Mouse (Mus musculus): ENCODE results near the gene Styxl1.

The Styxl1 gene

GRCm38 (mm10) chr5:135725991-135726390 lies 52.2 kb downstream of the Styxl1 start:
- Histone ChIP-seq H3K36me3 (ENCODE audit: control insufficient read depth, insufficient read depth, low read length, poor library complexity, severe bottlenecking) (0 out of 2 replicates have a peak, but pooled peaks cover 1% of the 10 kb centered on the region), H3K27me3 (ENCODE audit: control insufficient read depth, insufficient read depth, low read length, poor library complexity, severe bottlenecking) (no peaks in the 10 kb centered on the region)
- DNase-seq (ENCODE audit: low read depth, low spot score), result no peak

DNA sequence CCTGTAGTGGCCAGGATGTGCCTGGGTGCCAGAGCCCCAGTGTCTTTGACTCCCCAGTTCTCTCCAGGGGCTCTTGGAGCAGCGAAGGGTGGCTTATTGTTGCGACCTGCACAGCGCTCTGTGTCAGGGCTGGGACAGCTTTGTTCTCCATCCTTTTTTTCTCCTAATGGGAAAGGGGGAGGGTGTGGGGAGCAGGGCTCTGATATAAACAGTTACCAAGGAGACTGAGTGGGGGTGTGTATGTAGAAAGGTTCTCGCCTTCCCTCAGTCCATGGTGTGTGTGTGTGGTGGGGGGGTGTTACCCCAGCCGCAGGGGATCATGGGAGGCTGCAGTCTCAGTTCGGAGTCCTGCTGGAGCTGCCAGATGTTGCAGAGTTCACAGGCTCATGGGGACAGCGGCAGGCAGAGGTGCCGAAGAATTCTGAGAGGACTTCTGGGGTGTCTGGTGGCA lies 52.8 kb downstream of the Styxl1 start:
- H3K36me3 ChIP-seq (ENCODE audit: control insufficient read depth, insufficient read depth, low read length, poor library complexity, severe bottlenecking), result no peaks in the 10 kb centered on the region
- DNase-seq (ENCODE audit: low read depth, low spot score), result no peak
- no peaks in the 10 kb centered on the region for H3K27me3 ChIP-seq (ENCODE audit: control insufficient read depth, insufficient read depth, low read length, poor library complexity, severe bottlenecking)

- H3K27me3 ChIP-seq (ENCODE audit: control insufficient read depth, insufficient read depth, low read length, poor library complexity, severe bottlenecking), result no peaks in the 10 kb centered on the region
- no peaks in the 10 kb centered on the region for H3K36me3 ChIP-seq (ENCODE audit: control insufficient read depth, insufficient read depth, low read length, poor library complexity, severe bottlenecking)
- DNase-seq (ENCODE audit: low read depth, low spot score), result no peak
Observed at GRCm38 (mm10) chr5:135724536-135725322, 53.5 kb downstream of the Styxl1 start.

- no peak for DNase-seq (ENCODE audit: low read depth, low spot score)
- Histone ChIP-seq H3K27me3 (ENCODE audit: control insufficient read depth, insufficient read depth, low read length, poor library complexity, severe bottlenecking) (no peaks in the 10 kb centered on the region), H3K36me3 (ENCODE audit: control insufficient read depth, insufficient read depth, low read length, poor library complexity, severe bottlenecking) (no peaks in the 10 kb centered on the region)
Observed at GRCm38 (mm10) chr5:135723165-135723751, 54.9 kb downstream of the Styxl1 start.

DNA sequence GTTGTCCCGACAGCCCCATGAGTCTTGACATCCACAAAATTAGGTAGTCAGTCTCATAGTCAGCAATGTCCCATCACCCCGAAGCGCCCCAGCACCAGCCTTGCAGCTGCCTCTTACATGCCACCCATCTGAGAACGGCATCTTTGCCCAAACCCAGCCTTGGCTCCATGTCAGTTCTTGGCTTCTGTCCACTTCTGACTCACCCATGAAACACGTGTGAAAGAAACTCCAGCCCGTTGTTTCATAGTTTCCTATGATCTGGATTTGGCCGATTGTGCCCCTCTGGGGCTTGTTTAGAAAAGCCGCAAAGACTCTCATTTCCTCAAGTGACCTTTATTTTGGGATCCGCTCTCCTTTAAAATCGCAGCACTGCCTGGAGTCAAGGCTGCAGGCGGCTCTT lies 56.1 kb downstream of the Styxl1 start:
- no peaks in the 10 kb centered on the region for H3K27me3 ChIP-seq (ENCODE audit: control insufficient read depth, insufficient read depth, low read length, poor library complexity, severe bottlenecking)
- H3K36me3 ChIP-seq (ENCODE audit: control insufficient read depth, insufficient read depth, low read length, poor library complexity, severe bottlenecking), result no peaks in the 10 kb centered on the region
- DNase-seq (ENCODE audit: low read depth, low spot score), result no peak

- no peaks in the 10 kb centered on the region for H3K27me3 ChIP-seq (ENCODE audit: control insufficient read depth, insufficient read depth, low read length, poor library complexity, severe bottlenecking)
- H3K36me3 ChIP-seq (ENCODE audit: control insufficient read depth, insufficient read depth, low read length, poor library complexity, severe bottlenecking), result no peaks in the 10 kb centered on the region; the same call in none of the 2 replicates
- no peak for DNase-seq (ENCODE audit: low read depth, low spot score)
Observed at GRCm38 (mm10) chr5:135721076-135721475, 57.1 kb downstream of the Styxl1 start.

DNA sequence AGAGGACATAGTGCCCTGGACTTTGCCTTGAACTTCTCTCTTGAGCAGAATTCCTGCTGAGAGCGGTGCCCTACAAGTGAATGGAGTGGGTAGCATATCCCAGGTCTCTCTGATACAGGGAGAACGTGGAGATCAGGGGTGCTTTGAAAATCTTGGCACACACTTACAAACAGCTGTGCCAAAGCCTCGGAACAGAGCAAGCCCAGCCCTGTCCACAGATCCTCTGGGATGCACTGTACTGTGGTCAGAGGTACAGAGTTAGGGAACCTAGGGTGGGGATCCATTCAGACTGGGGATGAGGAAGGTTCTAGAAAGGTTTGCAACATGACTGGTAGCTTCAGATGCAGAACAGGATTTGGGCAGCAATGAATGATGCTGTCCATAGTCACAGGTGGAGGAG lies 58.1 kb downstream of the Styxl1 start:
- DNase-seq (ENCODE audit: low read depth, low spot score), result no peak
- Histone ChIP-seq H3K27me3 (ENCODE audit: control insufficient read depth, insufficient read depth, low read length, poor library complexity, severe bottlenecking) (no peaks in the 10 kb centered on the region), H3K36me3 (ENCODE audit: control insufficient read depth, insufficient read depth, low read length, poor library complexity, severe bottlenecking) (no peaks in the 10 kb centered on the region; the same call in none of the 2 replicates)

- Histone ChIP-seq H3K36me3 (ENCODE audit: control insufficient read depth, insufficient read depth, low read length, poor library complexity, severe bottlenecking) (no peaks in the 10 kb centered on the region; the same call in none of the 2 replicates), H3K27me3 (ENCODE audit: control insufficient read depth, insufficient read depth, low read length, poor library complexity, severe bottlenecking) (no peaks in the 10 kb centered on the region)
- no peak for DNase-seq (ENCODE audit: low read depth, low spot score)
Observed at GRCm38 (mm10) chr5:135719586-135720120, 58.5 kb downstream of the Styxl1 start.

GRCm38 (mm10) chr5:135715624-135716023 lies 62.6 kb downstream of the Styxl1 start:
- DNase-seq (ENCODE audit: low read depth, low spot score), result no peak
- Histone ChIP-seq H3K27me3 (ENCODE audit: control insufficient read depth, insufficient read depth, low read length, poor library complexity, severe bottlenecking) (no peaks in the 10 kb centered on the region), H3K36me3 (ENCODE audit: control insufficient read depth, insufficient read depth, low read length, poor library complexity, severe bottlenecking) (no peaks in the 10 kb centered on the region; the same call in none of the 2 replicates)

GRCm38 (mm10) chr5:135713441-135714218 lies 64.6 kb downstream of the Styxl1 start:
- no peaks in the 10 kb centered on the region; the same call in none of the 2 replicates for H3K36me3 ChIP-seq (ENCODE audit: control insufficient read depth, insufficient read depth, low read length, poor library complexity, severe bottlenecking)
- no peaks in the 10 kb centered on the region for H3K27me3 ChIP-seq (ENCODE audit: control insufficient read depth, insufficient read depth, low read length, poor library complexity, severe bottlenecking)

DNA sequence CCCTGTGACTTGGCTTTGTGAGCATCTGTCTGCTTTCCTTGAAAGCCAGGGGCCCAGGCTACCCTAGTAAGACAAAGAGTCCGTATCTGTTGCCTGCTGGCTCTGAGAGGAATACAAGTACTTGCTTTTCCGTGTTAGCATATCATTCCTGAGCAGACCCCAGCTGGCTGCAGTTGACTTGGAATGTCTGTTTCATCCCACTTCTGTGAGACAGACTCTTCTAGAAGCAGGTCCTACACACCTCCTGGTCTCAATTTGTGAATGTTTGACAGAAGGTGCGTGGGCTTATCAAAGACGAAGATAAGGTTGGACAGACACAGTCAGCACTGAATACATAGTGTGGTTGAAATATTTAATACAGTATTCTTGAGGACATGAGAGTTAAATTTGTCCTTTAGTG lies 65.4 kb downstream of the Styxl1 start:
- no peaks in the 10 kb centered on the region for H3K27me3 ChIP-seq (ENCODE audit: control insufficient read depth, insufficient read depth, low read length, poor library complexity, severe bottlenecking)
- no peak for DNase-seq (ENCODE audit: low read depth, low spot score)

More at GRCm38 (mm10) chr5:135713441-135714218, 64.6 kb downstream of the Styxl1 start:
- DNase-seq (ENCODE audit: low read depth, low spot score), result peak; percentile 65

DNA sequence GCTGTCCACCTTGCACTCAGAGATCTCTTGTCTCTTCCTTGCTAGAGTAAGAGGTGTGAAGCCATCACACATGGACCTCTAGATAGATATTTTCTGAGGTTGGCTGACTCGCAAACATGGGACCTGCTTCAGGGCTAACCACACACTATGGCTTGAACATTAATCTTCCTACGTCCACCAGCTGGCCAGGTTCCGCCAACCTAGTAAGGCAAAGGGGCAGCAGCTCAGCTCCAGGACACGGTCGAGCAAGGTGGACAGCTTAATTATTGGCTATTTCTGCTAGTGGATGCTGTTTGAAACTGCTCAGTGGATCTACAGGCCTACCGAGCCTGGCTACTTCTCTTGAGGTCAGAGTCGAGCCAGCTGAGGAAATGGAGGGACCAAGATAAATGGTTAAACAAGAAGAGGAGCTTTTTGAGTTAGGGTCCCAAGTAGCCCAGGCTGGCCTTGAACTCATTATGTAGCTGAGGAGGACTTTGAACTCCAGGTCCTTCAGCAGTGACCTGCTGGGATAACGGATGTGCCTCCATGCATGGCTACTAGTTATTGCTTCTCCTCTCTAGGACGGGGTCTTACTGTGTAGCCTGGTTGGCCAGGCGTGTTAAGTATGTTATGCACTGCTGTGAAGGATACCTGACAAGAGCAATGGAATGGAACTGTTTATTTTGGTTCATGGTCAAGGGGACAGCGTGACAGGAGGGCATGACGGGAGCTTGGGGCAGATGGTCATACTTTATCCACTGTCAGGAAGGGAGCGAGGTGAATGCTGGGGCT lies 66.4 kb downstream of the Styxl1 start:
- no peaks in the 10 kb centered on the region; the same call in 1 of the 2 replicates for H3K36me3 ChIP-seq (ENCODE audit: control insufficient read depth, insufficient read depth, low read length, poor library complexity, severe bottlenecking)
- no peaks in the 10 kb centered on the region for H3K27me3 ChIP-seq (ENCODE audit: control insufficient read depth, insufficient read depth, low read length, poor library complexity, severe bottlenecking)
- DNase-seq (ENCODE audit: low read depth, low spot score), result no peak

More for the DNA sequence above, 65.4 kb downstream of the Styxl1 start:
- no peaks in the 10 kb centered on the region; the same call in none of the 2 replicates for H3K36me3 ChIP-seq (ENCODE audit: control insufficient read depth, insufficient read depth, low read length, poor library complexity, severe bottlenecking)

GRCm38 (mm10) chr5:135710599-135711214 lies 67.5 kb downstream of the Styxl1 start:
- peak; percentile 40 for DNase-seq (ENCODE audit: low read depth, low spot score)
- Histone ChIP-seq H3K36me3 (ENCODE audit: control insufficient read depth, insufficient read depth, low read length, poor library complexity, severe bottlenecking) (no peaks in the 10 kb centered on the region), H3K27me3 (ENCODE audit: control insufficient read depth, insufficient read depth, low read length, poor library complexity, severe bottlenecking) (no peaks in the 10 kb centered on the region)

Data from splenic B cell, adult 2 months (primary cell).